ENCODE assay signal across 31 mouse cellular contexts in genomic region chr3:135656156-135656555, GRCm38 (mm10).
"Had no signal": no experiment of that assay in that cellular context is flagged by ENCODE, and none has a peak within 500 bp of the region (broad histone marks: within the 10 kb centered on the region; RNA-seq: fewer than 3 reads in every experiment).

No protein-coding gene starts in this region.

- H3K4me1 ChIP-seq: limb, embryonic 10.5 days; lung, embryonic 15.5 days; midbrain, embryonic 10.5 days; midbrain, embryonic 12.5 days; neural tube, embryonic 12.5 days had no signal

- H3K4me3 ChIP-seq: left cerebral cortex, adult 2 months; limb, embryonic 10.5 days; limb, embryonic 12.5 days; limb, embryonic 13.5 days; limb, embryonic 15.5 days; liver, embryonic 12.5 days; liver, embryonic 13.5 days; liver, embryonic 15.5 days; lung, embryonic 15.5 days; megakaryocyte, embryonic 14.5 days; midbrain, embryonic 10.5 days; midbrain, embryonic 12.5 days; midbrain, embryonic 15.5 days; myocyte; neural tube, embryonic 12.5 days had no signal

- H3K9me3 ChIP-seq: limb, embryonic 10.5 days; limb, embryonic 12.5 days; limb, embryonic 13.5 days; limb, embryonic 15.5 days; liver, embryonic 12.5 days; liver, embryonic 13.5 days; liver, embryonic 15.5 days; lung, embryonic 15.5 days; megakaryocyte, embryonic 14.5 days; midbrain, embryonic 10.5 days; midbrain, embryonic 12.5 days; midbrain, embryonic 15.5 days; neural tube, embryonic 12.5 days had no signal

- H3K9ac ChIP-seq: limb, embryonic 12.5 days; limb, embryonic 13.5 days; limb, embryonic 15.5 days; liver, embryonic 12.5 days; liver, embryonic 13.5 days; liver, embryonic 14.5 days; liver, embryonic 15.5 days; liver, postnatal 0 days; lung, embryonic 14.5 days; lung, embryonic 15.5 days; midbrain, embryonic 12.5 days; midbrain, embryonic 15.5 days; neural tube, embryonic 12.5 days had no signal

- H3K4me2 ChIP-seq: limb, embryonic 12.5 days; limb, embryonic 13.5 days; limb, embryonic 15.5 days; liver, embryonic 11.5 days; liver, embryonic 12.5 days; liver, embryonic 13.5 days; liver, embryonic 15.5 days; lung, embryonic 14.5 days; lung, embryonic 15.5 days; midbrain, embryonic 12.5 days; midbrain, embryonic 15.5 days; neural tube, embryonic 12.5 days had no signal

- H3K36me3 ChIP-seq: midbrain, embryonic 15.5 days had no signal

- H3K27ac ChIP-seq: left cerebral cortex, adult 2 months; limb, embryonic 10.5 days; limb, embryonic 12.5 days; limb, embryonic 13.5 days; limb, embryonic 15.5 days; liver, embryonic 12.5 days; liver, embryonic 13.5 days; liver, embryonic 14.5 days; liver, embryonic 15.5 days; lung, embryonic 15.5 days; macrophage; midbrain, embryonic 10.5 days; midbrain, embryonic 12.5 days; midbrain, embryonic 15.5 days; neural tube, embryonic 12.5 days had no signal

- H3K27me3 ChIP-seq: limb, embryonic 12.5 days; limb, embryonic 13.5 days; limb, embryonic 15.5 days; liver, embryonic 12.5 days; liver, embryonic 13.5 days; liver, embryonic 15.5 days; lung, embryonic 15.5 days; megakaryocyte, embryonic 14.5 days; midbrain, embryonic 12.5 days; midbrain, embryonic 15.5 days; neural tube, embryonic 12.5 days had no signal

- DNase-seq: left cerebral cortex, postnatal 4 days; liver; liver, embryonic 13.5 days; liver, postnatal 0 days; lung, adult 18-20 months; lung, adult 2 months; lung, embryonic 14.5 days; lung, postnatal 10 days; lung, postnatal 14 days; lung, postnatal 36 days; lung, postnatal 4 days; midbrain, embryonic 14.5 days had no signal

- ATAC-seq: liver, embryonic 12.5 days; liver, postnatal 0 days; lung, postnatal 0 days; midbrain, embryonic 15.5 days; midbrain, embryonic 16.5 days had no signal
